Mouse (Mus musculus) urinary bladder, postnatal 4 days (tissue): ENCODE results near the gene Ptk7.
A peak's percentile ranks its signal among the peaks of the same experiment; 100 is the strongest.

Experiments used
- DNase-seq, 2 experiments: peaks; one replicate each; pipeline ENCODE4 v3.0.0; 2021 to 2022; ENCODE audit warnings: low spot score in 2 of 2

Ptk7 gene

DNA sequence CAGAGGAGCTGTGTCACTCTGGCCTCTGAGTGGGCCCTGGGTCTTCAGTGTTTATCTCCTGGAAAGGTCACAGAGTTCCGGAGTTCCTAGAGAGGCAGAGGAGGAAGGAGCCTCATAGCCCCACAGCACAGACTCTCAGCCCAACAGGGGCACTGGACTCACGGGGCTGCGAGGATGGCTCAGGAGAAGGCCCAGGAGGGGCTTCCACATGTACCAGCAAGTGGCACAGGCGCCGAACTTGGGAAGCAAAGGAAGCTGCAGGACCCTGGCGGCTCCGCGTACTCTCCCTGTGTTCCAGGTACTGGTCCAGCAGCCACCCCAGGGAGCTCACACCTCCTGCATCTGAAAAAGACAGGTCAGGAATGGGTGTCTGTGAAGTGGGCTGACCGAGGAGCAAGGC, 108.1 kb downstream of the Ptk7 start:
- DNase-seq = no peak

DNA sequence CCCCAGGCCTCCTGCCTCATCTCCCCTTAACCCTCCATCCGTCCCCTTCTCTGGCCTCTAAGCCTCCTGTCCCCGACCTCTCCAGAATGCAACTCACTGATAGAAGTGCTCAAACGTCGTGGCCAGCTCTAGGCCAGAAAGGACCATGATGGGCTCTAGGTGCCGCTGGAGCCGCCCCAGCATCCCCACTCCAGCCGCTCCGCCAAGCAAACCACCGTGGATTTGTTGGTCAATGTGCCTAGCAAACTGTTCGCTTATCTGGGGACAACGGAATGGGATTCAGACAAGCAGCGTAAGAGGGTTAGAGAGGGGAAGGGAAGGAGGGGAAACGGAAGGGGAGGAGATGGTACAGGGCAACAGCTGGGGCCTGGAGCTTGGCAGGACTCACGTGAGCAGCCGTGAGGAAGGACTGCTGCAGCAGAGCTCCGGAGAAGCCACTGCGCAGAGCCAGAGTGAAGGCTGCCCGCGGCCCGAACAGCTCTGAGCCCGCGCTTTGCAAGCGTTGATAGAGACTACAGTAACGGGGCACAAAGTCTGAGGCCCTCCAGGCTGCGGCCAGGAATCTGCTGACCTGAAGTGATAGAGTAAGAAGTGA, 108.8 kb downstream of the Ptk7 start:
- DNase-seq = no peak

DNA sequence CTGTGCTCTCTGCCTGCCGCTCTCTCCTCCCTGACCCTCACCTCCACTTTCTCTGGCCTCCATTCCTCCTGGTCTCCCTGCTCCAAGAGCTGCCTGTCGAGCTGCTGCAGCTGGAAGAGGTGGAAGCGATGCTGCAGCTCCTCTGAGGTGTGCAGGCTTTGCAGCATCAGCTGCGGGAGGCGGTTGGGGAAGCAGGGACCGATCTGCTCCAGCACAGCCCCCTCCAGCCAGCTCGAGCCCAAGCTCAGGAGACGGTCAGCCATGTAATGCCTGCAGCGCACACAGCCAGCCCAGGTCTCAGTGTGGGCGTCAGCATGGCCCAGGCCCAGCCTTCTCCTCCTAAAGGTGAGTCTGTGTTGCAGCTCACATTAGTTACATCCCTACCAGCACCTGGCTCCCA, 109.3 kb downstream of the Ptk7 start:
- DNase-seq = peak in 1 of 2 experiments; percentile 56
